Mouse (Mus musculus) MEL (cell line): Measurements from ENCODE around the gene Ppp4r3a.

Experiments
- CHD1 ChIP-seq: IDR thresholded peaks from 2 replicates; pipeline ENCODE4 v1.6.1; 2012; ENCODE audit warnings: low read depth, mild to moderate bottlenecking, inconsistent platforms, low read length, improper control_type of control experiment
- CHD2 ChIP-seq: IDR thresholded peaks from 2 replicates; pipeline ENCODE4 v1.6.1; 2011; ENCODE audit warnings: low read length, improper control_type of control experiment
- CTCF ChIP-seq, 3 experiments: IDR thresholded peaks in 2 of 3; conservative IDR thresholded peaks in 1 of 3; 2 replicates each; pipeline ENCODE4 v1.5.1; 2011 to 2012; ENCODE audit warnings: low read length in 3 of 3, low read depth in 2 of 3, mild to moderate bottlenecking in 2 of 3, improper control_type of control experiment in 1 of 3, inconsistent platforms in 1 of 3, mixed read lengths in 1 of 3, moderate library complexity in 1 of 3; ENCODE audit not compliant: control insufficient read depth in 1 of 3, insufficient read depth in 1 of 3, poor library complexity in 1 of 3, severe bottlenecking in 1 of 3
- E2F4 ChIP-seq: IDR thresholded peaks from 2 replicates; pipeline ENCODE4 v1.6.1; 2011; ENCODE audit warnings: low read depth, low read length, improper control_type of control experiment, borderline replicate concordance
- ETS1 ChIP-seq: IDR thresholded peaks from 2 replicates; pipeline ENCODE4 v1.6.1; 2012; ENCODE audit warnings: low read depth, mild to moderate bottlenecking, inconsistent platforms, low read length, improper control_type of control experiment, moderate library complexity
- HCFC1 ChIP-seq: IDR thresholded peaks from 2 replicates; pipeline ENCODE4 v1.6.1; 2012; ENCODE audit warnings: low read depth, mild to moderate bottlenecking, inconsistent platforms, low read length, improper control_type of control experiment, moderate library complexity
- MAX ChIP-seq: IDR thresholded peaks from 2 replicates; pipeline ENCODE4 v1.6.1; 2011; ENCODE audit warnings: low read length, improper control_type of control experiment
- MEF2A ChIP-seq: IDR thresholded peaks from 2 replicates; pipeline ENCODE4 v1.6.1; 2014; ENCODE audit warnings: low read depth, mild to moderate bottlenecking, inconsistent platforms, low read length, improper control_type of control experiment; ENCODE audit not compliant: poor library complexity, insufficient replicate concordance, severe bottlenecking; ENCODE audit errors: extremely low read depth
- MYB ChIP-seq: IDR thresholded peaks from 2 replicates; pipeline ENCODE4 v1.6.1; 2011; ENCODE audit warnings: mild to moderate bottlenecking, low read depth, low read length, improper control_type of control experiment
- NRF1 ChIP-seq: IDR thresholded peaks from 2 replicates; pipeline ENCODE4 v1.6.1; 2014; ENCODE audit warnings: low read depth, mild to moderate bottlenecking, inconsistent platforms, low read length, improper control_type of control experiment, moderate library complexity; ENCODE audit not compliant: poor library complexity, insufficient read depth, severe bottlenecking
- POLR2A ChIP-seq, 2 experiments: IDR thresholded peaks; 2 replicates each; pipeline ENCODE4 v1.6.1; 2011 to 2012; ENCODE audit warnings: low read length in 2 of 2, mild to moderate bottlenecking in 2 of 2, control low read depth in 1 of 2, improper control_type of control experiment in 1 of 2, low read depth in 1 of 2, moderate library complexity in 1 of 2; ENCODE audit not compliant: control insufficient read depth in 1 of 2, insufficient read depth in 1 of 2, poor library complexity in 1 of 2
- USF1 ChIP-seq: IDR thresholded peaks from 2 replicates; pipeline ENCODE4 v1.6.1; 2014; ENCODE audit warnings: low read depth, mild to moderate bottlenecking, inconsistent platforms, low read length, improper control_type of control experiment, moderate library complexity
- ZKSCAN1 ChIP-seq: IDR thresholded peaks from 2 replicates; pipeline ENCODE4 v1.6.1; 2012; ENCODE audit warnings: low read depth, mild to moderate bottlenecking, inconsistent platforms, low read length, improper control_type of control experiment, moderate library complexity

GRCm38 (mm10) chr12:101074821-101075429, 8.6 kb downstream of the Ppp4r3a start:
- TF ChIP-seq ETS1 (no peak), HCFC1 (no peak), CTCF (IDR thresholded peaks at IDR 0.05 in 2 of 3, conservative IDR thresholded peaks at IDR 0.05 in 1 of 3; ENCODE audit: control insufficient read depth in 1 of 3, insufficient read depth in 1 of 3, low read depth in 2 of 3, low read length in 3 of 3, poor library complexity in 1 of 3, severe bottlenecking in 1 of 3) (no peak), ZKSCAN1 (no peak), POLR2A (IDR thresholded peaks at IDR 0.05; ENCODE audit: control insufficient read depth in 1 of 2, insufficient read depth in 1 of 2, low read depth in 1 of 2, low read length in 2 of 2, poor library complexity in 1 of 2) (no peak), MAX (no peak), CHD2 (no peak), MEF2A (no peak), CHD1 (no peak), MYB (no peak), USF1 (no peak), NRF1 (no peak), E2F4 (no peak)
